Mouse (Mus musculus) lung, postnatal 0 days (tissue): ENCODE measurements at regions not wholly inside any gene's neighbourhood (a gene's known extent, or its start where the extent isn't known, plus 50 kb on each side); places are given as distances from the start of the nearest gene placed in this dataset.

ENCODE experiments used
- ATAC-seq: fragments of 200-750 bp; cut with Nextera tagmentation; 2 replicates; pipeline ENCODE4 v1.8.0; 2017; ENCODE audit warnings: moderate library complexity
- DNase-seq: peaks from one replicate; pipeline ENCODE4 v3.0.0-alpha.2; 2016; ENCODE audit warnings: low spot score
- H3K27ac ChIP-seq: fragments of 300-500 bp; sonication (generic); 2 replicates; pipeline ENCODE4 v1.5.1; 2014; ENCODE audit warnings: antibody characterized with exemption, mild to moderate bottlenecking, low read length, mixed read lengths
- H3K27me3 ChIP-seq: fragments of 300-500 bp; sonication (generic); replicated peaks from 2 replicates; pipeline ENCODE4 v1.6.1; 2014; ENCODE audit warnings: low read length, mixed read lengths; ENCODE audit not compliant: insufficient read depth
- H3K36me3 ChIP-seq: fragments of 300-500 bp; sonication (generic); 2 replicates; pipeline ENCODE4 v1.6.1; 2014; ENCODE audit warnings: low read length, mixed read lengths; ENCODE audit not compliant: insufficient read depth
- H3K4me1 ChIP-seq: fragments of 300-500 bp; sonication (generic); 2 replicates; pipeline ENCODE4 v1.6.1; 2014; ENCODE audit warnings: antibody characterized with exemption, low read depth, low read length, mixed read lengths; ENCODE audit not compliant: insufficient read depth
- H3K4me2 ChIP-seq: fragments of 300-500 bp; sonication (generic); replicated peaks from 2 replicates; pipeline ENCODE4 v1.6.1; 2014; ENCODE audit warnings: low read depth, mild to moderate bottlenecking, low read length, moderate library complexity, mixed read lengths
- H3K4me3 ChIP-seq: fragments of 300-500 bp; sonication (generic); 2 replicates; pipeline ENCODE4 v1.5.1; 2014; ENCODE audit warnings: low read depth, low read length
- H3K9ac ChIP-seq: fragments of 300-500 bp; sonication (generic); replicated peaks from 2 replicates; pipeline ENCODE4 v1.6.1; 2014; ENCODE audit warnings: low read depth, mild to moderate bottlenecking
- H3K9me3 ChIP-seq: fragments of 300-500 bp; sonication (generic); 2 replicates; pipeline ENCODE4 v1.6.1; 2016; ENCODE audit warnings: low read length, mixed read lengths
- CTCF ChIP-seq: IDR thresholded peaks from 2 replicates; pipeline ENCODE4 v1.5.1; 2016; ENCODE audit warnings: antibody characterized with exemption, mild to moderate bottlenecking
- EP300 ChIP-seq: IDR thresholded peaks from 2 replicates; pipeline ENCODE4 v1.6.1; 2016; ENCODE audit warnings: antibody characterized with exemption, mild to moderate bottlenecking, control low read depth
- WGBS: fragments of 180-500 bp; shearing (Covaris S2); extraction: QIAGEN DNeasy Blood & Tissue Kit; methylation state at CpG from one replicate; pipeline ENCODE4 v1.1.7; 2014; 5-methylcytosine and 5-hydroxymethylcytosine counted together

GRCm38 (mm10) chr14:87327841-87328240 is 88.6 kb upstream of the Tdrd3 start:
- DNase-seq (peak; percentile 13), ATAC-seq (no peak)
- Histone ChIP-seq H3K4me2 (no peak overlapping the region), H3K4me3 (no peak overlapping the region), H3K4me1 (no peaks in the 10 kb centered on the region), H3K9me3 (no peaks in the 10 kb centered on the region), H3K9ac (no peak overlapping the region), H3K36me3 (no peaks in the 10 kb centered on the region), H3K27me3 (no peaks in the 10 kb centered on the region), H3K27ac (no peak overlapping the region)
- 32% methylated on average over 1 of the region's 1 CpGs for WGBS
- TF ChIP-seq EP300 (no peak), CTCF (no peak)

- H3K4me2 ChIP-seq, result no peak overlapping the region
- H3K9me3 ChIP-seq, result no peaks in the 10 kb centered on the region
- H3K9ac ChIP-seq, result no peak overlapping the region
- no peak for TF ChIP-seq EP300
- no peak for TF ChIP-seq CTCF
- ATAC-seq, result no peak
- H3K27me3 ChIP-seq, result no peaks in the 10 kb centered on the region
- no peaks in the 10 kb centered on the region for H3K4me1 ChIP-seq
- WGBS, result 63% methylated on average over 8 of the region's 8 CpGs
- no peak overlapping the region for H3K4me3 ChIP-seq
- no peak for DNase-seq
- H3K36me3 ChIP-seq, result no peaks in the 10 kb centered on the region
- H3K27ac ChIP-seq, result no peak overlapping the region
Measured at GRCm38 (mm10) chr14:87337950-87338526, 78.4 kb upstream of the Tdrd3 start.

DNA sequence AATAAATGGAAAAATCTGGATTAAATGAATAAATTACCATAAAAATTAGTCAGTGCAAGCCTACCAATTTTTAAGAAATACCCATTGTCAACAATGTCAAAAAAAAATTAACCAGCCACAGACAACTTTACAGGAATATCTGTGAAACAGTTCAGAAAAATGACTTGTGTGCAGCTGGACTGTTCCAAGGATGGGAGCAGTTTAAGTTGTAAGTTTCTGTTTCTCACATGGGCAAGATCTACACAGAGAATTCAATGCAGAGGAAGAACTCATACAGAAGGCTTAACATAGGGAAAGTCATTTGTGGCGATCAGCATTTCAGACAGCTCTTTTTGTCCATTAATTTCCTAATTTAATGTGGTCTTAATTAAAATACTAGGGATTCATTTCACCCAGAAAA is 71.9 kb upstream of the Tdrd3 start:
- Histone ChIP-seq H3K9ac (no peak overlapping the region), H3K9me3 (no peaks in the 10 kb centered on the region), H3K27ac (no peak overlapping the region), H3K27me3 (no peaks in the 10 kb centered on the region), H3K4me1 (no peaks in the 10 kb centered on the region), H3K4me3 (no peak overlapping the region), H3K4me2 (no peak overlapping the region), H3K36me3 (no peaks in the 10 kb centered on the region)
- no peak for DNase-seq
- TF ChIP-seq CTCF (no peak), EP300 (no peak)
- no peak for ATAC-seq
- 78% methylated on average over 1 of the region's 1 CpGs for WGBS

GRCm38 (mm10) chr14:87346812-87347211 is 69.6 kb upstream of the Tdrd3 start:
- no peak for ATAC-seq
- TF ChIP-seq EP300 (no peak), CTCF (no peak)
- Histone ChIP-seq H3K36me3 (no peaks in the 10 kb centered on the region), H3K9ac (no peak overlapping the region), H3K4me3 (no peak overlapping the region), H3K4me2 (no peak overlapping the region), H3K4me1 (no peaks in the 10 kb centered on the region), H3K9me3 (no peaks in the 10 kb centered on the region), H3K27ac (no peak overlapping the region), H3K27me3 (no peaks in the 10 kb centered on the region)
- 88% methylated on average over 3 of the region's 3 CpGs for WGBS
- DNase-seq, result no peak

GRCm38 (mm10) chr14:87348825-87349224 is 67.6 kb upstream of the Tdrd3 start:
- no peak for DNase-seq
- no peak overlapping the region for H3K27ac ChIP-seq
- no peaks in the 10 kb centered on the region for H3K9me3 ChIP-seq
- 74% methylated on average over 3 of the region's 3 CpGs for WGBS
- no peak for ATAC-seq
- H3K4me3 ChIP-seq, result no peak overlapping the region
- H3K4me2 ChIP-seq, result no peak overlapping the region
- H3K36me3 ChIP-seq, result no peaks in the 10 kb centered on the region
- no peaks in the 10 kb centered on the region for H3K27me3 ChIP-seq
- no peak overlapping the region for H3K9ac ChIP-seq
- no peaks in the 10 kb centered on the region for H3K4me1 ChIP-seq
- TF ChIP-seq EP300 (no peak), CTCF (no peak)

DNA sequence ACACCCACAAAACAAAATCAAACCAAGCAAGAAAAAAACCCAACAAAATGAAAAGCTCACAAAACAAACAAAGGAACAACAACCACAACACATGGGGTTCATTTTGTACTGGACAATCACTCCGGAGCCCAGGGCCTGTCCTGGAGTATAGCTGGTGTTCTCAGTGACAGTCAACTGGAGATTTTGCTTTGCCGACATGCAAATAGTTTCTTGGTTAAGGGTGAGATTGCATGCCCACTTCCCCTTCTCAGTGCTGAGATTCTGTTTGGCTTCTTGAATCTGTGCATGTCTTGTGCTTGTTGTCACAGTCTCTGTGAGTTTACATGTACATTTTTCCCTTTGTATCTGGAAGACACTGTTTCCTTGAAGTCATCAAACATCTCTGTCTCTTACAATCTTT is 50.6 kb upstream of the Tdrd3 start:
- no peak for TF ChIP-seq CTCF
- TF ChIP-seq EP300, result no peak
- DNase-seq (no peak), ATAC-seq (no peak)
- Histone ChIP-seq H3K4me2 (no peak overlapping the region), H3K27me3 (no peaks in the 10 kb centered on the region), H3K9me3 (no peaks in the 10 kb centered on the region), H3K9ac (no peak overlapping the region), H3K27ac (no peak overlapping the region), H3K36me3 (no peaks in the 10 kb centered on the region), H3K4me1 (no peaks in the 10 kb centered on the region), H3K4me3 (no peak overlapping the region)
- 80% methylated on average over 2 of the region's 2 CpGs for WGBS
